7 mouse cellular contexts compared by ENCODE assay signal in genomic region chr13:61803763-61804162, GRCm38 (mm10).
DNase-seq lines count a peak whose midpoint lies in the region; ATAC-seq and TF ChIP-seq lines count a peak whose summit lies in the region.
"Not testable (repeated sequence)": the region's sequence is repeated elsewhere in the genome, so short reads cannot be mapped to it uniquely, and the experiment has no call there.

No protein-coding gene starts in this region.

- not testable (repeated sequence) for TF ChIP-seq CTCF in gastrocnemius, adult 2 months (IDR thresholded peaks at IDR 0.05); liver, embryonic 14.5 days (IDR thresholded peaks at IDR 0.05; ENCODE audit: low read depth); olfactory bulb, adult 2 months (IDR thresholded peaks at IDR 0.05; ENCODE audit: insufficient read depth, low read depth, low read length)

- not testable (repeated sequence) for ATAC-seq in embryonic facial prominence, embryonic 12.5 days (ENCODE audit: insufficient number of reproducible peaks, insufficient read depth, low FRiP score, low TSS enrichment); hindbrain, embryonic 12.5 days (ENCODE audit: low FRiP score); kidney, embryonic 16.5 days (ENCODE audit: low FRiP score, low TSS enrichment); midbrain, embryonic 11.5 days (ENCODE audit: low FRiP score)
- ATAC-seq in liver, embryonic 14.5 days (ENCODE audit: insufficient read depth): peak; percentile 65; the same call in 1 of the 2 replicates

- H3K9me3 ChIP-seq in embryonic facial prominence, embryonic 12.5 days; hindbrain, embryonic 12.5 days (replicated peaks); kidney, embryonic 16.5 days (ENCODE audit: low read length); liver, embryonic 14.5 days (ENCODE audit: control insufficient read depth, low read length); midbrain, embryonic 11.5 days (ENCODE audit: control insufficient read depth, low read length): not testable (repeated sequence)

- 32% methylated on average over 5 of the region's 5 CpGs for WGBS in embryonic facial prominence, embryonic 12.5 days
- WGBS in hindbrain, embryonic 12.5 days: 30% methylated on average over 5 of the region's 5 CpGs
- 17% methylated on average over 5 of the region's 5 CpGs for WGBS in kidney, embryonic 16.5 days
- WGBS in liver, embryonic 14.5 days (ENCODE audit: insufficient replicate concordance): 13% methylated on average over 5 of the region's 5 CpGs
- WGBS in midbrain, embryonic 11.5 days: 20% methylated on average over 5 of the region's 5 CpGs
- 24% methylated on average over 5 of the region's 5 CpGs for WGBS in olfactory bulb, adult 2 months

- H3K27ac ChIP-seq in embryonic facial prominence, embryonic 12.5 days; gastrocnemius, adult 2 months; hindbrain, embryonic 12.5 days; kidney, embryonic 16.5 days (ENCODE audit: low read length); liver, embryonic 14.5 days; midbrain, embryonic 11.5 days (ENCODE audit: low read depth, low read length); olfactory bulb, adult 2 months (ENCODE audit: insufficient read depth, low read depth, low read length): not testable (repeated sequence)

- not testable (repeated sequence) for H3K27me3 ChIP-seq in embryonic facial prominence, embryonic 12.5 days; hindbrain, embryonic 12.5 days; kidney, embryonic 16.5 days (ENCODE audit: insufficient read depth, low read length); liver, embryonic 14.5 days (ENCODE audit: control insufficient read depth, insufficient read depth, low read length); midbrain, embryonic 11.5 days (ENCODE audit: control insufficient read depth, insufficient read depth, low read length)

- intact Hi-C loops in gastrocnemius, adult 2 months (cut with DNase I): not testable (repeated sequence)

- TF ChIP-seq EP300 in liver, embryonic 14.5 days (IDR thresholded peaks at IDR 0.05; ENCODE audit: low read depth): not testable (repeated sequence)

- H3K9ac ChIP-seq in embryonic facial prominence, embryonic 12.5 days; hindbrain, embryonic 12.5 days; midbrain, embryonic 11.5 days (ENCODE audit: low read length): not testable (repeated sequence)
- H3K9ac ChIP-seq in kidney, embryonic 16.5 days (replicated peaks; ENCODE audit: low read length): 0 out of 2 replicates have a peak overlapping the region, but pooled peaks have one; percentile 17
- H3K9ac ChIP-seq in liver, embryonic 14.5 days (replicated peaks): peak overlapping the region; percentile 82; the same call in 1 of the 2 replicates

- not testable (repeated sequence) for H3K36me3 ChIP-seq in embryonic facial prominence, embryonic 12.5 days; hindbrain, embryonic 12.5 days; kidney, embryonic 16.5 days (ENCODE audit: insufficient read depth, low read length); liver, embryonic 14.5 days (replicated peaks; ENCODE audit: control insufficient read depth, insufficient read depth, low read depth); midbrain, embryonic 11.5 days (ENCODE audit: control insufficient read depth, insufficient read depth, low read length)

- H3K4me1 ChIP-seq in embryonic facial prominence, embryonic 12.5 days; hindbrain, embryonic 12.5 days; kidney, embryonic 16.5 days (ENCODE audit: insufficient read depth, low read length); liver, embryonic 14.5 days (replicated peaks; ENCODE audit: control insufficient read depth in 2 of 2, insufficient read depth in 2 of 2, low read length in 1 of 2); midbrain, embryonic 11.5 days (ENCODE audit: control insufficient read depth, insufficient read depth, low read length); olfactory bulb, adult 2 months (ENCODE audit: control insufficient read depth, insufficient read depth, low read length): not testable (repeated sequence)

- DNase-seq in gastrocnemius, adult 2 months; liver, embryonic 14.5 days (ENCODE audit: low read depth in 3 of 3, low spot score in 3 of 3): not testable (repeated sequence)
- peak; percentile 83 for DNase-seq in midbrain, embryonic 11.5 days (ENCODE audit: low spot score, missing footprints)

- peak overlapping the region; percentile 64 for H3K4me3 ChIP-seq in embryonic facial prominence, embryonic 12.5 days
- H3K4me3 ChIP-seq in gastrocnemius, adult 2 months: peak overlapping the region; percentile 73
- peak overlapping the region; percentile 58 for H3K4me3 ChIP-seq in hindbrain, embryonic 12.5 days
- H3K4me3 ChIP-seq in kidney, embryonic 16.5 days (ENCODE audit: low read length): peak overlapping the region; percentile 64
- peak overlapping the region; percentile 71 to 98 for H3K4me3 ChIP-seq in liver, embryonic 14.5 days (ENCODE audit: insufficient read depth in 1 of 2, low read depth in 2 of 2, low read length in 2 of 2)
- peak overlapping the region; percentile 46 for H3K4me3 ChIP-seq in midbrain, embryonic 11.5 days (ENCODE audit: low read depth, low read length)
- peak overlapping the region; percentile 57 for H3K4me3 ChIP-seq in olfactory bulb, adult 2 months (ENCODE audit: insufficient read depth, low read depth, low read length)

- TF ChIP-seq POLR2A in olfactory bulb, adult 2 months (IDR thresholded peaks at IDR 0.05; ENCODE audit: insufficient read depth, low read depth, low read length): not testable (repeated sequence)

- H3K4me2 ChIP-seq in embryonic facial prominence, embryonic 12.5 days (replicated peaks): peak overlapping the region; percentile 49
- H3K4me2 ChIP-seq in hindbrain, embryonic 12.5 days (replicated peaks): peak overlapping the region; percentile 53
- peak overlapping the region; percentile 49 for H3K4me2 ChIP-seq in kidney, embryonic 16.5 days (replicated peaks; ENCODE audit: low read depth, low read length)
- H3K4me2 ChIP-seq in liver, embryonic 14.5 days (ENCODE audit: low read depth): peak overlapping the region; percentile 62
- H3K4me2 ChIP-seq in midbrain, embryonic 11.5 days: peak overlapping the region; percentile 44
